Mouse (Mus musculus): ENCODE data around the gene Ciao2b. TPM values are rescaled to one million over a fixed set of nuclear protein-coding genes. Genes with fewer than 3 reads are reported as not detected.
A peak's percentile ranks its signal among the peaks of the same experiment; 100 is the strongest.
"Not testable (repeated sequence)": the region's sequence is repeated elsewhere in the genome, so short reads cannot be mapped to it uniquely, and the experiment has no call there.

The Ciao2b gene
- 10 to 100 TPM; 38.3 to 48.5 TPM for total RNA-seq (2021)
- long read RNA-seq, experiment 1, transcript Ciao2b-203 (5 exons, 918 nt): major isoform, 26 of 27 reads
- long read RNA-seq, experiment 1, partial matches to known transcripts: 0 of 27 reads
- long read RNA-seq, experiment 1, other reads (novel, unspliced or antisense): 0 of 27 reads
- long read RNA-seq, experiment 2, transcript Ciao2b-203 (5 exons, 918 nt): major isoform, 27 of 29 reads
- long read RNA-seq, experiment 2, partial matches to known transcripts: 0 of 29 reads
- long read RNA-seq, experiment 2, other reads (novel, unspliced or antisense): 0 of 29 reads

DNA sequence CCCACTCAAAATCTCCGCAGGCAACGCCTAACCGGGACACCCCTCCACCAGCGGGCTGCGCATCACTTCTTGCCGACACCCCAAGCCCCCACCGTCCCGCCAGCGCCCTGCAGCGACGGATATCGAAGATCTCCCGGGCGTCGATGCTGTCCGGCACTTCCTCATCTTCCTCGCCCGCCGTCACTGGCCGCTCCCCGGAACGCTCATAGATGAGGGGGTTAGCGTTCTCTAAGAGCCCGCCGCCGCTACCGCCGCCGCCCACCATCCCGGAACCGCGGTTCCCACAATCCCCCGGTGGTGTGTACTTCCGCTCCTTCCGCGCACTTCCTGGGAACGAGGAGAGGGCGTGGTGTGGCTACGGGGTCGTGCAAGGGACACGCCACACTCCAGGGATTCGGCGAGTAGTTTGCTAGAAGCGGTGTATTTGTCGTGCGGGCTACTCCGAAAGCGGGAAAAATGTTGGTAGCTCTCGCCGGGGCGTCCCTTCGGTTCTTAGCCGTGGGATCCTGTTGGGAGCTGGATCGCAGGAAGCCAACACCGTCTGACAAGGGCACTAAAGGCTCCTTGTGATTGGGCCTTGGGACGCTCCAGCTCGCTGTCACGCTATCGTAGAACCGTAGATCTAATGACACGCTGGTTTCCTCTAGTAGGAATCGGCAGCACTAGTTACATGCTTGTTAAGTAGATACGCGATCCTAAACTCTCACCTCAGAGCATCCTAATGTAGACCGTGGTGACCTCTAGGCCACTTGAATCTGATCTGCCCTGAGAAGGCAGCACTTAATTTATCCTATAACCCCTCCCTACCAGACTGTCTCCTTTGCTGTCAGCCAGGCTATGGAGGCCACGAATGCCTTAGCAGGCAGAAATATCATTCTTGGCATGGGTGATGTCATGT, at the start of gene Ciao2b:
Gene Ciao2b (minus strand): TSS at position 540 of the 898 bp plus-strand sequence.
- DNase-seq: peak; percentile 83

DNA sequence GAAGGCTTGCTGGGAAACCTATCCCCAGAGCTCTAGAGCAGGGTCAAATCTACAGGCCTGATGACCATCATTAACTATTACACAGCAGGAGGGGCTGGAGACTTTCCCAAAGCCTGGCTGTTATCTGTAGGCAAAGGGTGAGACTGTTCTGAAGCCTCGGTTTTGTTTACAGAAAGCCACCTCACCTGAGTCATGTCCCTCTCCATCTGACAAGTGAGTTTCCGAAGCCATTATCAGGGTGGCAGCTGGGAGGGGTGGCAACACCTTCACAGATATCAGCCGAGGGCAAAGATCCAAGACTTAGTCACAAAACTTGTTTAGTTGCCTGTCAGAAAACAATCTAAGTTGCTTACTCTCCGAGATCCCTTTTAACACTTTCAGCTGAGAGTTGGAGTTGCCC, 46.7 kb upstream of the Ciao2b start:
- DNase-seq: no peak

DNA sequence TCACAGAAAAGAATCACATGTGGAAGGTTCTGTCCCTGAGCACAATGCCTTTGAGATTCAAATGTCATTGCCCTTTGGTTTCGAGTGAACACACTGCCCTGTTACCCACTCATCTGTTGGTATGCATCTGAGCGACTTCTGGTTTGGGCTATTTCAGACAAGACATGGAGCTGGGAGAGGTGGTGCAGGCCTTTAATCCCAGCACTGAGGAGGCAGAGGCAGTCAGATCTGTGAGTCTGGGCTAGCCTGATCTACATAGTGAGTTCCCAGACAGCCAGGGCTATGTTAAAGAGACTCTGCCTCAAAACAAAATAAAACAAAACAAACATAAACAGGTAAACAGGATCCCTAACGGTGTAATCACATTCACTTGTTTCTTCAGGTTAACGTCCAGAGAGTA, 13.8 kb upstream of the Ciao2b start:
- no peak for DNase-seq

DNA sequence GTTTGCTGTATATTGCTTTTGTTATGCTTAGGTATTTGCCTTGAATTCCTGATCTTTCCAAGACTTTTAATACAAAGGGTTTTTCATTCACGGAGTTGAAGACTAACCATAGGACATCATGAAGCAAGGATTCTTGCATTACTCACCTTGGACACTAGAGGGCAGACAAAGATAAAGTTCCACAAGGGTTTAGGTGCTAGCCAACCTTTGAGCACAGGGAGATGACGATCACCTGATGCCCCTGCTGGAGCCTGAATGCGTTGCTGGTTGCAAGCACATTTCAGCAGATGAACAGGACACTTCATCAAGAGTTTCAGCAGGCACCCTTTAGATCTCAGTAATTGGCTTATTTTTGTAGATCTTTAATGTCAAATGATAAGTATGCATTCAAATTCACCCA, 13.2 kb upstream of the Ciao2b start:
- DNase-seq: peak; percentile 54

DNA sequence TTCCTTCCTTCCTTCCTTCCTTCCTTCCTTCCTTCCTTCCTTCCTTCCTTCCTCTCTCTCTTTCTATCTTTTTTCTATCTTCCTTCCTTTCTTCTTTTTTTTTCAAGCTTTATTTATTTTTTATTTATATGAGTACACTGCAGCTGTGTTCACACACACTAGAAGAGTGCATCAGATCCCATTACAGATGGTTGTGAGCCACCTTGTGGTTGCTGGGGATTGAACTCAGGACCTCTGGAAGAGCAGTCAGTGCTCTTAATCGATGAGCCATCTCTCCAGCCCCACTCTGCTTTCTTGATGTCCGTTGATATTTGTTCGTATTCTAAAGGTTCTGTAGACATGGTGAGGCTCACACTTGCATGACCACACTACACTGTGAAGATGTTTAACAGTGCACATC, 2.4 kb upstream of the Ciao2b start:
- not testable (repeated sequence) for DNase-seq

DNA sequence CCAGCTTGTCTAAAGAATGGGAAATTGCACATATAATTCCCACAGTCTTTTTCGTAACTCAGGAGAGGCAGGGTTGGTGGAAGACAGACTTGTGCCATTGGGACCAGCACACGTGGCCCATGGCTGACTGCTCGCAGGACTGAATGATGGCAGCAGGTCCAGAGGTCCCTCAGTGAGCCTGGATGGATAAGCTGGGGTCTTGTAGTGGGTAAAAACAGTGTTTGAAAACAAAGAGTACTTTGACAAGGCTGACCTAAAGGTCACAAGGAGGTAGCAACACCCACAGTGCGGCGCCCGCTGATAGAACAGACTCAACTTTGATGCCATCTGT, 524 bp upstream of the Ciao2b start:
- no peak for DNase-seq

DNA sequence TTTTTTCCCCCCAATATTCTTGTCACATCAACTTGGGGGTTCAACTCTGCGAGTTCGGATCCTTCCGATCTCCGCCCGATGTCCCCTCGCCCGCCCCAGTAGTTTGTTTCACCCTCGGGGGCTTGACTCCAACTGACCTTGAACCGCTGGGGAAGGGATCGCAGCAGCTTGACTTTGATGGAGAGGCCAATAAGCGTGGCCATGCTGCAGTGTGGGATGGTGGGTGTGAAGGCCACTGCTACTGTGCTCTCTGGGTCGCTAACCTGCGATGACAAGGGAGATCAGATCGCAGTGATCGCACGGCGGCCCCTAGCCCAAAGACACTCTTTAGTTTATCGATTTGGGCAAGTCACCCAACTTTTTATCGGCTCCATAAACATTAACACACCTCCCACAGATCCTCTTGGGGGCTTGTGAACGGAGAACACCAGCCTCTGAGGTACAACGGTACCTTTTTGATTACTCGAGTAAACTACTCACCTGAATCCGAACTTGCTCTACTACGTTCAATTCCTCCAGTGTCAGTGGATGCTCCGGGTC, 864 bp downstream of the Ciao2b start:
- no peak for DNase-seq

DNA sequence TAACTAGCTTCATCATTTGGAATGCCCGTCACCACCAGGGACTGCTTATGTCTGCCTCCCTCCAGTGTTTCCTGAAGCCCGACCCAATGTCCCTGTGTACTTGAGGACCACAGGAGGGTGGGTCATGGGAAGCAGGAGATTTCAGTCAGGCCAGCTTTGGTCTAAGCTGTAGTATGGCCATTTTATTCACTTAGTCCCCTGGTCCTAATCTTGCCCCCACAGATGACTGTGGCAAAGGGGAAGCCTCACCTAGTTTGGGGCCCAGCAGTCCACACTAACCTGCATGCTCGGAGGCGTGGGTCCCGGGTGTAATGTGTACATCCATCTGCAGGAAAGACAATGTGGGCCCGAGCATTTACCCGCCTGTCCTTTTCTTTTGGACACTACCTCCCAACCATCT, 1.5 kb downstream of the Ciao2b start:
- DNase-seq: no peak

DNA sequence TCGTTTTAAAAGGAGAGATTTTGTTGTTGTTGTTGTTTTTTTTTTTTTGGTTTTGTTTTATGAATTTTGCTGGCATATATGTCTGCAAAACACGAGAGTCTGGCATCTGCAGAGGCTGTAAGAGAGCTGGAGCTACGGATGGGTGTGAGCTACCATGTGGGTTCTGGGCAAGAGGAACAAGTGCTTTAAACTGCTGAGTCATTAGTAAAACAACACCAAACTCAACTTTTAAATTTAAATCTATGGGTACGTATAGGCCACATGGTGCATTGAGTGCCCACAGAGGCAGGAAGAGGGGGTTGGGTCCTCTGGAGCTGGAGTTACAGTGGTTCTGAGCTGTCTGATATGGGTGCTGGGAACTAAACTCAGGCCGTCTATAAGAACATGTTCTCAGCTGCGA, 3.8 kb downstream of the Ciao2b start:
- DNase-seq: no peak

DNA sequence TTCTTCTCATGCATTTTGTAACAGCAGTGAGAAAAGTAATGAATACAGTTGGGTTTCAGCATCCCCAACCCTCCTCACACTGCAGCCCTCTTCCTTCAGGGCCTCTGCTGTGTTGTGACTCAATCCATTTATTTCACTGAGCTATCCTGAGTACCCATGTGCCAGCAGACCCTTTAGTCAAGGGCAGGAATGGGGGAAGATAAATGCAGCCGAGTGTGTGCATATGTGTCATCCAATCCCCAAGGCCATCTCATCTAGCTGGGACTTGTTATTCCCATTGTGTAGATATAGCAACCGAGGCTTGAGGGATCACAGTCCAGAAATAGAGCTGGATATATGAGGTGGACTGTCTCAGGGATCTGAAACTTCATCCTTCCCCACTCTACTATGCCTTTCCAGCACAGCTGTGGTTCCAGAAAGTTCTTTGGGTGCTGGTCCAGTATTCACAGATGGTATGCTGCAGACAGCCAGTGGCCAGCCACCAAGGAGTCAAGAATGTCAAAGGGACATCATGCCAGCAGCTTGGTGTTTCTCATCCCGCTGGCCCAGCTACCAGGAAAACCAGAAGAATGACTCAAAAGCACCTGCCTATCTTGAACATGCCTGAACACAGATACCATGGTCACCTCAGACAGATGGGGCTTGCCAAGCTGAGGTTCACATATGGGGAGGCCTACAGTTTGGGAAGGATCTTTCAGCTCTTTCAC, 6.6 kb downstream of the Ciao2b start:
- no peak for DNase-seq

DNA sequence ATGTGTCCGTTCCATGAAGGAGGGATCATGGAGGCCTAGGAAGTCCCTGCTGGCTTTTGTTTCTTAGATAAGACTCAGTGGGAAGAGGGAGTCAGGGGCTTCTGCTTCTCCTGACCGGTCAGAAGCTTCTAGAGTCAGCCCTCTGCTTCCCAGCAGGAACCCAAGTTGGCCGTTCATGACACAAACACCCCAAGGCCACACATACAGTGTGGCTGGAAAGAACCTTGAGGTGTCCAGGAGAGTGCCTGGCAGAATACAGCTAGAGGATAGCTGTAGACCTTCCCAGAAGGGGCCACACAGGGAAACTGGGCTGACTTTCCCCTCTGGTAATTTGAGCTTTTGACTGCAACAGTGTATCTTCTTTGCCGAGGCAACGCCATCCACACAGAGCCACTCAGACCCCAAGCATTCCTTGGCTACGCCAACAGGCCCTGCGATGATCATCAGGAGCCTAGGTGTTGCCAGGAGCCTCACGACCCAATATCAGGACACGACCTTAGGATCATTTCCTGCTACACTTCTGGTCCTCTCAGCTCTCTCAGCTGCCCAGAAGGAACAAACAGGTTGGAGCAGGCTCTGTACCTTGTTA, 8.5 kb downstream of the Ciao2b start:
- DNase-seq: peak; percentile 23

DNA sequence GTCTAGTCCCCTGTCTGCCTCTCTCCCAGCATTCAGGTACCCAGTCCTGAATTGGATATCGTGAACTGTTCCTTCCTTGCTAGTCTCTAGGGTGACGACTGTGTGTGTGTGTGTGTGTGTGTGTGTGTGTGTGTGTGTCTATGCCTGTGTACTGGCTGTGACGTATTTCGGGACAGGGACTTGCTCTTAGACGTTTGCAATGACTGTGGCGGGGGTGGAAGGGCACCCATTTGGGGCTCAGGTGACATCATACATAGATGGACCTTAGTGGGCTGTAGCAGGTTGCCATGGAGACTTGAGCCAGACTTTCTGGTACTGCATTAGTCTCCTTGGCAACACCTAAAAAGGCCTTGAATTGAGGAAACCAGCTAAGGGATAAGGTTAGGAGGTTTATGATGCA, 9.3 kb downstream of the Ciao2b start:
- DNase-seq: peak; percentile 3

DNA sequence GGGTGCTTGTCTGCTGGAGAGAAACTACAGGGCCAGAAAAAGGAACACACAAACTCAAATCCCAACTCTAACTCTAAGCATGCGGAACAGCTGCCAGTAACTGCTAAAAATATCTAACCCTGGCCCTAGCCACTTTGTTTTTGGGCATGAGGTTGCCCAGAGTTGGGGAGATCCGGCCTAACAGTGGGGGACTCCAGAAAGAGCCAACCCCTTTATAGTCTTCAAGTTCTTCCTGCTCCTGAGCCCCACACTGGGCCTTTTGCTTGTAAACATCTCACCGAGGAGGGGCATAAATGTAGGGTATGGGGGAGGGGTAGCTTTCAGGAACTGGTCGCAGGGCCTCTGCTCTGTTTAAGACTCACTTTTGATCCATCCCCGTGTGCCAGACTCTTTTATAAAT, 9.8 kb downstream of the Ciao2b start:
- DNase-seq: peak; percentile 9

DNA sequence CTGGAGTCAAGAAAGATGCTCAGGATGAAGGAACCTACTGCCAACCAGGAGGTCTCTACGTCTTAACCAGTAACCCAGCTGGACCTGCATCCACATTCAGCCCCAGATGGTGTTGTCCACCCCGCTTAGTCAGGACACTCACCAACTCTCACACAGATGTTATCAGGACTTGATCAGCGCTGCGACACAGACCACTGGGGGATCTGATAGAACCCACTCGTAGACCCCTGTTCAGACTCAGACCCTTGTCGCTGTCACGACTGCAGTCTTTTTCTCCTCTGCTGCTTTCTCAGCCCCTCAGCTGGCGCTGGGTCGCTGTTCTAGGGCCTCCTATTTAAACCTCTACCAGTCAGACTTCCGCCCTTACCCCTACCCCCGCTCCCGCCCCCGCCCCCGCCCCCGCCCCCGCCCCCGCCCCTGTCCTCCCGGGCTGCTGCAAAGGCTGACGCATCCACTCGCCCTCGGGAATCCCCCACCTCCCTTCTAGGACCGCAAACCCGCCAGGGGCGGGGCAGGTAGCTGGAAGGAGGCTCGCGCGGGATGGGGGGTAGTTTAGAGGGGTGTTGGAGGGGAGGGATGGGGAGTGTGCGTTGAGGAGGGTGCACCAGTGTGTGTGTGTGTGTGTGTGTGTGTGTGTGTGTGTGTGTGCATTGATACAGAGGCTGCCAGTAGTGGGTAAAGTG, 10.6 kb downstream of the Ciao2b start, which contains the start of gene Rrad:
Gene Rrad (minus strand): TSS at position 347 of the 683 bp plus-strand sequence.
- peak; percentile 50 for DNase-seq

DNA sequence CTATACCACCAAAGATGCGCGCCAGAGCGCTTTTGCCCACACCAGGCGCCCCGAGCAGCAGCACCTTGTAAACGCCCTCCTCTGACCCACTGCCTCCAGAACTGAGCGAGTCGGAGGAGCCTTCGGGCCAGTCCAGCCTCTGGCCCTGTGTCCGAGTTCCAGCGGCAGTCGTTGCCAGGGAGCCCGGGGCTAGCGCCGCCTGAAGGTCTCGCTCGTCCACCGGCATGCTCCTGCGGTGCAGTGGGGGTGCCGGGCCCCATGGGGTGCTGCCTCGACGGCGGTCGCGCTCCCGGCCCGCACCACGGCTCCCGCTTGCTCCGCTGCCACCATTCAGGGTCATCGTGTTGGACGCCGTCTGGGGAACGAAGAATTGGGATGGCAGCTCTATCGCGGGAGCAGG, 11.2 kb downstream of the Ciao2b start:
- DNase-seq: peak; percentile 62

DNA sequence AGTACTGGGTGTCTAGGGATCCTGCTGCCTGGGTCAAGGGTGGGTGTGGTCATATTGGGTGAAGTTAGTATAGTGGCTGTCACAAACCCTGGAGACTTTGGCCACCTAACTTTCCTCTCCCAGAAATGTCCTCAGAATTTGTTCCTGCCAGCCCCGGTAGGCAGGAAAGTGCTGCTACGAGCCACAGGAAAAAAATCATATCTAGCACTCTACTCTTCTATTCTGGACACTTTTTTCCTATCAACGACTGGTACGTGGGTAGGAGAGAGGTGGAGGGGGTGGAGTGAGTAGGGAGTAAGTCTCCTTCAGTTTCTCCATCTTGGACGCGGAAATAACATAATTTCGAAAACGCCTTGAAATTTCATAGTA, 11.7 kb downstream of the Ciao2b start:
- DNase-seq: no peak

DNA sequence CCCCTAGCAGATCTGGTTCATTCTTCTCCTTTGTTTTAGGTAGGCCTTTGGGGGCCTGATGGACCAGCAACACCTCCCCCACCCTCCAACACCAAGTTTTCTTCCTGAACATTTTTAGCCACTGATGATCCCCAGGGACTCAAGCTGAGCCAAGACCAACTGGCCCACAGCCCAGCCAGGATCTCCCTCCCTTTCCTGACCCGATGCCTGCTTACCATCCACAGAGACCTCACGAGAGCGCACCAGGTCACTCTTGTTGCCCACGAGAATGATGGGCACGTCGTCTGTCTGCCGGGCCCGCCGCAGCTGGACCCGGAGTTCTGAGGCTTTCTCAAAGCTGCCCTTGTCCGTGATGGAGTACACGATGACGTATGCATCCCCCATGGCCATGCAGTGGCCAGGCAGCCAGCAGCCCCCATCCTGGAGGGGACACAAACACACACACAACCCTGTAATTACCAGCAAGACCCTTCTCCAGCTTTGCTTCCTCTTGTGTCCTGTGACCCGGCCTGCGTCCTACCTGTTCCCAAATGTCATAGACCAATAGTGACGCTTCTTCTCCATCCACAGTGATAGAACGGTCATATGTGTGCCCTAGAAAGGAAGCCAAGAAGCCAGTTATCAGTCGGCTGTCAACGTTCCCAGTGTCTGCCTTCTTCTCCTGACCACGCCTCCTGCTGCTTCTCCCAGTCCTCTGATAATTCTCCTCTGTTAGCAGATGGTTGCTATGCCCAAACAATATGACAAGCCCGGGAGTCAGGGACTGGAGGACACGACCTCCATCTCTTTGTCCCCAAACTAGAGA, 12.3 kb downstream of the Ciao2b start:
- DNase-seq: peak; percentile 47

DNA sequence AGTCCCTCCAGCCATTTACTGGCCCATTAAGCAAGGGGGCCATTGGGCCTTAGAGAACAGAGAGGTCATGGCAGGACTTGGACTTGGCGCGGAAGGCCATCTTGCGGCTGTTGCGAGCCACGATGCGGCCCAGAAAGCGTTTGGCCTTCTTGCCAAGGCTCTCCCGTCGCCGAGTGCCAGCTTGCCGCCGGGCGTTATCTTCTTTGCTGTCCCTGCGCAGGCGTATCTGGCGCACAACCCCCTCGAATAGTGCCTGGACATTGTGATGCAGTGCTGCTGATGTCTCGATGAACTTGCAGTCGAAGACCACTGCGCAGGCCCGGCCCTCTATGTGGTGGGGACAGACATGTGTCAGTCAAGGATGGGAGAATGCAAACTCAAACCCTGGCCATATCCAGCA, 13.4 kb downstream of the Ciao2b start:
- peak; percentile 4 for DNase-seq

DNA sequence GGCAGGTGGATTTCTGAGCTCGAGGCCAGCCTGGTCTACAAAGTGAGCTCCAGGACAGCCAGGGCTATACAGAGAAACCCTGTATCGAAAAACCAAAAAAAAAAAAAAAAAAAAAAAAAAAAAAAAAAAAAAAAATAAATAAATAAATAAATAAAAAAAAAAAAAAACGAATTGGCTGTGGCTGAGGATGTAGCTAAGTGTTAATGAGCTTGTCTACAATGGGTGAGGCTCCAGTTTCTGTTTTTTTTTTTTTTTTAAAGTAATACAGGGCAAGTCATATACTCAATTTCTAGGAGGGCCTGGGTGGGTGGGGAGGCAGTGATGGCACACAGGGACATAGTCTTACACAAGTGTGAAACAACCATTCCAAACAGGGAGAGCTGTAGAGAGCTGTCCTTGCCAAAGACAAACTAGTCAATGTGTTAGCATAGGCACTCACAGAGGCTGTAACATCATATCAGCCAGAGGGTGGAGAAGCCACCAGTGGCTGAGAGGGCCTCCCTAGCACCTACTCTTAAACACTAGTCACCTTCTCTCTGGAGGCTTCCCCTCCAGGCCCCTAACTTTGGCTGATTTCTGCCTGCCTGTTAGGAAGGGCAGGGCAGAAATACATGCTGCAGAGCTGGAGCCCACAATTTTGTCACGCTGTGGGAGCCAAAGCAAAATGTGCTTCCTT, 14.6 kb downstream of the Ciao2b start:
- no peak for DNase-seq

DNA sequence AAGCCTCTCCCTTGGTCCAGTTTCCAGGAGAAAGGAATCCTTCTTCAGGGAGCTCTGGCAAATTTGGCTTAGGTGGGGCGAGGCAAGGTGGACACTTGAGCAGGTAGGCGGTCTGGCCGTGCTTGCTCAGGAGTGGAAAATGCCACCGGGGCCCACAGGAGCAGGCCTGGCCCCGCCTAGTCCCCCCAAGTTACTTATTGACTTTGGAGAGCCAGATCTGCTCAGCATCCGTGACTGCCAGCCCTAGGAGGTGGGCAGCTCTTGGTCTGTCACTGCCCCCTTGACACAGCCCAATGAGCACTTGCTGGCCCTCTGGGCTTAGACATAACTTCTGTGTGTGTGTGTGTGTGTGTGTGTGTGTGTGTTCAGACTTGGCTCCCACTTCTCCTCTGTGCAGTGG, 17.6 kb downstream of the Ciao2b start, which contains the start of gene Cdh16:
Gene Cdh16 (minus strand): TSS at position 236 of the 400 bp plus-strand sequence.
- DNase-seq: no peak
